Mouse (Mus musculus): ENCODE measurements around the gene Spz1. TPM values are rescaled to one million over a fixed set of nuclear protein-coding genes. Genes with fewer than 3 reads are reported as not detected.

Spz1 gene
- total RNA-seq, 2 experiments from 2014 or later: not detected

DNA sequence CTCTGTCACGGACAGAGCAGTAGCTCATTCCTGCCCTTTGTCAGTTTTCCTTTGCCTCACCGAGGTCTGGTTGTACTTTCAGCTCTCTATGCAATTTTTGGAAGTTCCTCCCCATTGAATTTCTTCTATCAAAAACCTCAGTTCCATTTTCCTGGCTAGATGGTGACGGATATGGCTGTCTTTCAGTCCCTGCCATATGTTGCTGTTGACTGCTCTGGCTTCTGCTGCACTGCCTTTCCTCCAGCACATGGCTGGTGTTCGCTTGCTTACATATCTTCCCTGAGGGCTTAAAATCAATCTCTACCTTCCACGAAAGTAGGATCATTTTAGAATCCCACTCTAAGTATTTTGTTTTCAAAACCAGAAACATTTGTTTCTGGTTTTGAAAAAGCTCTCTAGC, 16.5 kb downstream of the Spz1 start:
- no peak for DNase-seq (ENCODE audit: extremely low spot score in 1 of 2, low spot score in 2 of 2)
- intact Hi-C loops (cut with DNase I): no loop called here
- Histone ChIP-seq H3K27ac (no peak overlapping the region), H3K4me3 (no peak overlapping the region)
- TF ChIP-seq CTCF (IDR thresholded peaks at IDR 0.05): no peak

DNA sequence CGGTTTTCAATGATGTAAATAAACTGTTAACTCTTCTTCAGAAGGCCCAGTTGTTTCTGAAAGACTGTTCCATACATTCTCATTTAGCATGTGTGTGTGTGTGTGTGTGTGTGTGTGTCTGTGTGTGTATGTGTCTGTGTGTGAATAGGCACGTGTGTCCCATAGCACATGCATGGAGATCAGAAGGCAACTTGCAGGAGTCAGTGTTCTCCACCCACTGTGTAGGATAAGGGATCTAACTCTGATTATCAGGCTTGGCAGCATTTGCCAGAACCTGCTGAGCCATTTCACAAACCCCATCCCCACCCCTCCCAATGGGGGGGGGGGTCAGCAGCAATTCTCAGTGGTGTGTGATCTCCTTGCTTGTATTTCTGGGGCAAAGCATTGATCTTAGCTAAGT, 18.7 kb downstream of the Spz1 start:
- intact Hi-C loops (cut with DNase I): no loop called here
- Histone ChIP-seq H3K27ac (no peak overlapping the region), H3K4me3 (no peak overlapping the region)
- DNase-seq (ENCODE audit: extremely low spot score in 1 of 2, low spot score in 2 of 2): no peak
- no peak for TF ChIP-seq CTCF (IDR thresholded peaks at IDR 0.05)

DNA sequence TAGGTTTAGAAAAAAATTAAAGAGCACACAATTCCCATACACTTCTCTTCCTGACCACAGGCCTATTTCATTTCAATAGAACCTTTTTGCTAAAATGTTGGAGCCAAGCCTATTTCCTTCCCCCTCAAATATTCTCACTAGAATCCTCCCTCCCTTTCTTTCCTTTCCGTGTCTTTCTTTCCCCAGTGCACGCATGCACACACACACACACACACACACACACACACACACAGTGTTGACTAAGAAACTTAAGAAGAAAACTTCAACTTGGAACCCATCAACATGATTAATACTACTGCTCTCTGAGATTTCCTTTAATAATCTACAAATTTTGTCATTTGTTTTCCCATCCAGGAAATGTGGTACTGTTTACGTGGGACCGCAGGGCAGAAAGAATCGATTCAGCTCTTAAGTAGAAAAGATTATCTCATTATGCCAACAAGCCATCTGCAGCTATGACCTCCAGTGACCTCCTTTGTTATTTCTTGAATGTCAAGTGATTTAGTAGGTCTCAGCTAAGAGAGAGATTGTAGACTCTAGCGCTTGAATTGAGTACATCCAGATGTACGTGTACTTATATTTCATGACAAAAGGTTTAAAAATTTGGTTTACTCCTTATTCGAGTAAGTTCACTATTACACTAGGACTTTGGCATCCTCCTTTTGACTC, 19.4 kb downstream of the Spz1 start:
- Histone ChIP-seq H3K27ac (no peak overlapping the region), H3K4me3 (no peak overlapping the region)
- intact Hi-C loops (cut with DNase I): no loop called here
- TF ChIP-seq CTCF (IDR thresholded peaks at IDR 0.05): no peak
- no peak for DNase-seq (ENCODE audit: extremely low spot score in 1 of 2, low spot score in 2 of 2)

DNA sequence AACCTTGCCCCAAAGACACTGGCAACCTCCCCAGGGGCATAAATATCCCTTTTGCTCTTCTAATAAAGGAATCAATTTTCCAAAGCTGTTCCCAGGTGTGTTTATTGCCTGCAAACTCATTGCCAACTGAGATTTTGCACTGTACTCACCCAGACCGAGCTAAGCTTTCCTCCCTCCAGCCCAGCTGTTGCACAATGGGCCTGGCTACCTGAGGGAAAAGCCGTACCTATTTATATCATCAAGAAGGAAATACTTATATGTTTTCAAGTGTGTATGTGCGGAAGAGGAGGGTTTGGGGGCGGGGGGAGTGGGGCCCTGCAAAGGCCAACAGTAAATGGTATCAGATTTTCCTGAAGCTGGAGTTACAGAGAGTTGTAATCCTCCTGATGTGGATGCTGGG, 28.9 kb downstream of the Spz1 start:
- no peak for TF ChIP-seq CTCF (IDR thresholded peaks at IDR 0.05)
- Histone ChIP-seq H3K27ac (no peak overlapping the region), H3K4me3 (no peak overlapping the region)
- DNase-seq (ENCODE audit: extremely low spot score in 1 of 2, low spot score in 2 of 2): no peak
- intact Hi-C loops (cut with DNase I): no loop called here

DNA sequence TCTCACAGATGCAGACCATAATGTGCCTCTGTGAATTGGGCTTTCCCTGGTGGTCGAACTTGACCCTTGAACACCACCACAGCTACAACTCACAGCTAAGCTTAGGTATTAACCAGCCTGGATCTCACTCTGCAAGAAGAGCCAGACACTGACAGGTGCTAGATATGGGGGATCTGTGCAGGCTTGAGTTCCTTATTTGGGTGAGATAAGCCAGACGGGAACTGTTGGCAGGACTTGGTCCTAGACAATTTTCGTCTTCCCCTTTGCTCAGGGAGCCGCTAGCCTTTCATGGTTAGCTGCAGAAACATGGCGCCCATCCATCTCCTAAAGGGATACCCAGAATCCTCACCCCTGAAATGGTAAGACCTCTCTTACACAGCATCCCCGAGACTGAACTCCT, 35.0 kb downstream of the Spz1 start:
- Histone ChIP-seq H3K27ac (no peak overlapping the region), H3K4me3 (no peak overlapping the region)
- TF ChIP-seq CTCF (IDR thresholded peaks at IDR 0.05): no peak
- no peak for DNase-seq (ENCODE audit: extremely low spot score in 1 of 2, low spot score in 2 of 2)
- intact Hi-C loops (cut with DNase I): no loop called here

DNA sequence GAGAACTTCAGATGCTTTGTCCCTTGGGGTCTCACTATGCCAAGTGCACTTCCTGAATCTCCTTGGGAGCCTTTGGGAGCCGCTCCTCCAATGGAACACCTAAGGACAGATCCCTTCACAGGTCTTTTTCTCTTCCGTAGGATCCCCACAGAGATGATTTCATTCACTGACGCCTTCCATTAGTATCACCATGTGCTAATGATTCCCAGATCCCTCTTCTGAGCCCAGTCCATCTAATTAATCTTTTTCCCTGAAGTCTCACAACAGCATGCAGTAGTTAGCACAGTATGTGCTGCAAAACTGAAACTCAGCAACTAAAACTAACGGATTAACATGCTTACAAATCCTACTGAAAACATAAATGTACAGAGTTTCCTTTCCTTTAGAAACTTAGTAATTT, 36.8 kb downstream of the Spz1 start:
- Histone ChIP-seq H3K4me3 (no peak overlapping the region), H3K27ac (no peak overlapping the region)
- TF ChIP-seq CTCF (IDR thresholded peaks at IDR 0.05): no peak
- intact Hi-C loops (cut with DNase I): no loop called here
- no peak for DNase-seq (ENCODE audit: extremely low spot score in 1 of 2, low spot score in 2 of 2)

DNA sequence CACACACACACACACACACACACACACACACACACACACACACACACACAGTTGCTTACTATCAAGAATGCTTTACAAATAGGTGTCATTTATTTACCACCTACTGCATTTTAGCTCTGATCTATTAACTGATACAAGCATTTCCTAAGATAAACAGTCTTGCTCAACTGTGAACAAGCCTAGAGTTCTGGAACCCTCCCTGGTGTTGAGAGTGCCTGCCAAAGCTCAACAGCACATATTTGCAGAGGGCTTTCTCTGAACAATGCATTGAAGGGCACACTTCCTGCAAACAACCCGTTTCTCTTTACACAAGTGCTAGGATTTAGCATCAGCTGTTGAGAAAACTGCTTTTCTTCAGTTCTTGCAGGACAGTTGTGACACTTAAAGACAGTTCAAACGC, 42.2 kb downstream of the Spz1 start:
- no peak for DNase-seq (ENCODE audit: extremely low spot score in 1 of 2, low spot score in 2 of 2)
- Histone ChIP-seq H3K4me3 (no peak overlapping the region), H3K27ac (no peak overlapping the region)
- no peak for TF ChIP-seq CTCF (IDR thresholded peaks at IDR 0.05)
- intact Hi-C loops (cut with DNase I): loop anchor here (5.0 kb wide), 1 partner anchor 78 kb away; the partner anchor contains the start of gene Serinc5

DNA sequence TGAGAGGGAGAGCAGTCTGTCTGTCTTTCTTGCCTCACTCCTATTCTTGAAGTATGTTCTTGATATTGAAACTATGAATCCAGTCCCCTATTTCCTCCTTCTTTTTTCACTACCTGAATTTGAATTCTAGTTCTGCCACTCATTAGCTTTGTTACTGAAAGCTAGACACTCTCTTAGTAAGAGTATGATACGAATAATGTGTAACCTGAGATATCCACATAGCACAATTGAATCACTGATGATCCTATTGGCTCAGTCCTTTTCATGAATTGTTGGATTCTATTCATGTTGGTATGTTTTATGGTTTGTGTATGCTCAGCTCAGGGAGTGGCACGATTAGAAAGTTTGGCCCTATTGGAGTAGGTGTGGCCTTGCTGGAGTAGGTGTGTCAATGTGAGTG, 43.8 kb downstream of the Spz1 start:
- no peak for DNase-seq (ENCODE audit: extremely low spot score in 1 of 2, low spot score in 2 of 2)
- H3K4me3 ChIP-seq: no peak overlapping the region
- no peak for TF ChIP-seq CTCF (IDR thresholded peaks at IDR 0.05)
- intact Hi-C loops (cut with DNase I): loop anchor here (5.0 kb wide), 1 partner anchor 80 kb away; the partner anchor contains the start of gene Serinc5
- H3K27ac ChIP-seq: no peak overlapping the region

DNA sequence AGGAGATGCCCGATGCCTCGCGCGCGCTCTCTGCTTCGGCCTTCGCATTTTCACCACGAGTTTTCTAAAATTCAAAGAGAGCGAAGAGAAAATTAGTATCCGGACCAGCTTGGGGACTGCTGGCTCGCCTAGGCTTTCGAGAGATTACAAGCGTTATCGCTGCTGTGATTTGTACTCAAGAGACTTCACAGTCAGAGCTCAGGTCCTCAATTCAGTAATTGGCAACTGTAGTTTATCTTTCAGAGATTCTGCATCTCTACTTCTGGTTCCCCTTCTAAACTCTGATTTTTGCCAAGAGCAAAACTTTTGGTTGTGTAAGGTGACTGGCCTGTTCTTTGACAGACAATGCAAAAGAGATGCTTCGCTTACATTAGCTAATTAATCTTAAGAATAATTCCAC, 44.7 kb downstream of the Spz1 start:
- no peak for DNase-seq (ENCODE audit: extremely low spot score in 1 of 2, low spot score in 2 of 2)
- H3K4me3 ChIP-seq: peak overlapping the region; percentile 79
- peak overlapping the region; percentile 93 for H3K27ac ChIP-seq
- no peak for TF ChIP-seq CTCF (IDR thresholded peaks at IDR 0.05)
- intact Hi-C loops (cut with DNase I): loop anchor here (2.0 to 5.0 kb wide), 2 partner anchors 81 to 176 kb away; partner anchors contain the start of genes Dhfr, Msh3 and Serinc5

DNA sequence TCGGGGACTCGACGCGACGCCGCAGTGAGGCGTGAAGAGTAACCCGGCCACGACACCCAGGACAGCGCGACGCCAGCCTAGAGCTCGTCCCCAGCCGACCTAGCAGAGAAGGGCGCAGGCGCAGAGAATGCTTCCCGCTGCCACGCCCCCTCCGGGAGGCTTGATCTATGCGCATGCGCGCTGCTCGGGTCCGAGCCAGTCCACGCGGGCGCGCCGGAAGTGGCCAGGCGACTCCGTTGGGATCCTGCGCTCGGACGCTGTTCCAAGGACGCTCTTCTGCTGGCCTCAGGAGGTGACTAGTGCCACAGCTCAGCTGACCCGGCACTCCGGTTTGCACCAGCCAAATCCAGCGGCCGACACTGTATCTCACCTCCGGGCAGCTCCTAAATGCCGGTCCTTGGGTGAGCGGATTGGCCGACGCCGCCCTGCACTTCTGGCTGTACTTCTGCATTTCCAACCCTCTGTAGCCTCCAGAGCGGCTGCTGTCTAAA, 45.2 kb downstream of the Spz1 start, which contains the start of gene Zfyve16:
TSS of gene Zfyve16 (minus strand) at position 148 of the 491 bp plus-strand sequence.
- Histone ChIP-seq H3K4me3 (peak within 1 kb of the TSS; percentile 79), H3K27ac (peak within 1 kb of the TSS; percentile 93)
- intact Hi-C loops (cut with DNase I): loop anchor here (2.0 to 5.0 kb wide), 2 partner anchors 82 to 176 kb away; partner anchors contain the start of genes Dhfr, Msh3 and Serinc5
- DNase-seq (ENCODE audit: extremely low spot score in 1 of 2, low spot score in 2 of 2): peak; percentile 97 to 99
- no peak for TF ChIP-seq CTCF (IDR thresholded peaks at IDR 0.05)

DNA sequence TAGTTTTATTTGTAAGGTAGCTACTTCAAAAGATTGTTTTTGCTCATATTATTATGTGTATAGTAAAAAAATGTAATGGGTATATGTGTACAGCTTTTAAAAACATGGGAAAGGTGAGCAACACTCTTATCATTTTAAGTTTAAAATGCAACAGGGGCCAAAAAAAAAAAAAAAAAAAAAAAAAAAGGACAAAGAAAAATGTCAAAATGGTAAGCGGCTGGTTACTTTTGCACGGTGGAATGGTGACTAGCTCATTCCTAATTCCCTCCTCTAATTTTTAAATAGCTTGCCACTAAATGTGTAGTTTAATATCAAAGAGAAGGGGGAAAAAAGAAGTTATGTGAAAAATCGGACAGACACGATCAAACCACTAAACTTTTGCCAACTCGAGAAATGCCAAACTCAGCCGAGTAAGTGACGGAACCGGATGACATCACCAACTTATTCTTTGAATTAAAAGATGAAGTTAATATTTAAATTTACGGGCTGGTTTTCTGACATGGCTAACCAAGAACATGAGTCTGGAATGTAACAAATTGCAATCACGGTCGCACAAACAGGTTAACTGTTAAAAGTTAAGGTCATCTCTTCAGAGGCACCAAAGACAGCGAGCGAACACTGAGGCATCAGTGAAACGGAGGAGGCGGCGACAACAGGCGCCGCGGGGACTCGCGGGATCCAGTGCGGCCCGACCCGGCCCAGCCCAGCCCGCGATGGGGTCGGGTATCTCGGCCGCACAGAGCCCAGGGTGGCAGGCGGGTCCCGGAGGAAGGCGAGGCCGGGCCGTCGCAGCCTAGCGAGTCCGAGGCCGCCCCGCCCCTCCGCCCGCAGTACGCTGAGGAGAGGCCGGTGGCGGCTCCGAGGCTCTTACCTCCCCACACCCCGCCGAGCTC, 45.9 kb downstream of the Spz1 start:
- intact Hi-C loops (cut with DNase I): loop anchor here (2.0 to 5.0 kb wide), 2 partner anchors 82 to 175 kb away; partner anchors contain the start of genes Dhfr, Msh3 and Serinc5
- no peak for DNase-seq (ENCODE audit: extremely low spot score in 1 of 2, low spot score in 2 of 2)
- H3K4me3 ChIP-seq: peak overlapping the region; percentile 79
- H3K27ac ChIP-seq: peak overlapping the region; percentile 93
- no peak for TF ChIP-seq CTCF (IDR thresholded peaks at IDR 0.05)

Other genes starting within 250 kb of the Spz1 start
- gene Dhfr, start 221.4 kb downstream of the Spz1 start, total RNA-seq (2021): 1 to 10 TPM; 1.4 TPM
- gene Msh3, start 221.2 kb downstream of the Spz1 start, total RNA-seq (2021): 10 to 100 TPM; 24.2 to 25.8 TPM
- 10 to 100 TPM; 20.5 to 20.7 TPM for gene Ankrd34b, start 150.3 kb downstream of the Spz1 start, total RNA-seq (2021)
- 10 to 100 TPM; 10.4 to 10.7 TPM for gene Fam151b, start 92.2 kb downstream of the Spz1 start, total RNA-seq (2021)
- 10 to 100 TPM; 16.7 to 18.4 TPM for gene Zfyve16, start 45.3 kb downstream of the Spz1 start, total RNA-seq (2021)
- 10 to 100 TPM; 62.3 to 62.4 TPM for gene Serinc5, start 34.9 kb upstream of the Spz1 start, total RNA-seq (2021)
- 1 to 10 TPM; 3.4 to 5.8 TPM for gene Thbs4, start 218.6 kb upstream of the Spz1 start, total RNA-seq (2021)